Mouse (Mus musculus): Measurements from ENCODE around the gene Timm13.

- TF ChIP-seq CTCF (IDR thresholded peaks at IDR 0.05; ENCODE audit: low read depth) (no peak), EP300 (IDR thresholded peaks at IDR 0.05; ENCODE audit: low read depth) (no peak)
These were observed 40.2 kb upstream of the Timm13 start for GRCm38 (mm10) chr10:80940988-80941347.

Measured in liver, embryonic 14.5 days (tissue).